Mouse (Mus musculus) liver, embryonic 13.5 days (tissue): Measurements from ENCODE around the gene Atxn1. TPM values are rescaled to one million over a fixed set of nuclear protein-coding genes. Genes with fewer than 3 reads are reported as not detected.
A peak's percentile ranks its signal among the peaks of the same experiment; 100 is the strongest.

Source experiments
- ATAC-seq: fragments of 200-750 bp; cut with Nextera tagmentation; 2 replicates; pipeline ENCODE4 v1.8.0; 2017; ENCODE audit warnings: low read depth, mild to moderate bottlenecking, moderate number of reproducible peaks, moderate library complexity
- DNase-seq: peaks from one replicate; pipeline ENCODE4 v3.0.0; 2022
- H3K27ac ChIP-seq: fragments of 300-500 bp; sonication (generic); 2 replicates; pipeline ENCODE4 v1.5.1; 2015; ENCODE audit warnings: moderate library complexity, mild to moderate bottlenecking, inconsistent platforms
- H3K27me3 ChIP-seq: fragments of 300-500 bp; sonication (generic); 2 replicates; pipeline ENCODE4 v1.6.1; 2015; ENCODE audit warnings: mild to moderate bottlenecking, inconsistent platforms
- H3K36me3 ChIP-seq: fragments of 300-500 bp; sonication (generic); 2 replicates; pipeline ENCODE4 v1.6.1; 2015; ENCODE audit warnings: mild to moderate bottlenecking, inconsistent platforms
- H3K4me1 ChIP-seq: fragments of 300-500 bp; sonication (generic); replicated peaks from 2 replicates; pipeline ENCODE4 v1.6.1; 2015; ENCODE audit warnings: inconsistent platforms
- H3K4me2 ChIP-seq: fragments of 300-500 bp; sonication (generic); 2 replicates; pipeline ENCODE4 v1.6.1; 2015; ENCODE audit warnings: inconsistent platforms, mild to moderate bottlenecking, moderate library complexity
- H3K4me3 ChIP-seq: fragments of 300-500 bp; sonication (generic); replicated peaks from 2 replicates; pipeline ENCODE4 v1.5.1; 2015; ENCODE audit warnings: mild to moderate bottlenecking, inconsistent platforms
- H3K9ac ChIP-seq: fragments of 300-500 bp; sonication (generic); 2 replicates; pipeline ENCODE4 v1.6.1; 2015; ENCODE audit warnings: mild to moderate bottlenecking, inconsistent platforms
- H3K9me3 ChIP-seq: fragments of 300-500 bp; sonication (generic); replicated peaks from 2 replicates; pipeline ENCODE4 v1.6.1; 2016; ENCODE audit warnings: inconsistent platforms
- WGBS: fragments of 180-500 bp; shearing (Covaris S2); methylation state at CpG from one replicate; pipeline ENCODE4 v1.1.7; 2015; ENCODE audit not compliant: insufficient replicate concordance; 5-methylcytosine and 5-hydroxymethylcytosine counted together
- polyA plus RNA-seq: library from polyadenylated mRNA; unstranded; fragments of >200 nt; fragmentation: Nextera tagmentation; extraction: Ambion mirVana; gene quantifications from 2 replicates; pipeline ENCODE4 v1.2.1, GENCODE M21; 2015

Gene Atxn1
- polyA plus RNA-seq, 1 experiment from 2014 or later, result 1.5 TPM

DNA sequence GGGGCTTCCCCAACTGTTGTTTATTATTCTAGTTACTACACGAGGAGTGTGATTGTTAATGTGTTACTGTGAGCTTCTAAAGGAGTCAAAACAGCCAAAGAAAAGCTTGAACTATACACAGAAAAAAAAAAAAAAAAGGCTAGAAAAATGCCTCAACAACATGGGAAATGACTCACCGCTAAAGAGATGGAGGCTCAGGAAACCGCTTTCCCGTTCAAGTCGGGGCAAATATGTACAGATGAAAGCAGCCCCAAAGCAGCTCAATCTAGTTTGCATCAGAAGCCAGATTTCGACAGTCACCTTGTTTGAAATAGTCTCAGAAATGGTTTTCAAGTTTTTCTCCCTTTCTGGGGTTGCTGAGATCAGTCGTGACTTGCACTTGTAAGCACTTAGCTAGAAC is 40.3 kb downstream of the Atxn1 start:
- H3K9me3 ChIP-seq, result no peaks in the 10 kb centered on the region; the same call in 1 of the 2 replicates
- peak overlapping the region; percentile 25 for H3K4me3 ChIP-seq
- ATAC-seq (no peak), DNase-seq (no peak)
- peak overlapping the region; percentile 42 for H3K4me2 ChIP-seq
- WGBS, result 24% methylated on average over 7 of the region's 7 CpGs
- H3K4me1 ChIP-seq, result peaks cover 16% of the 10 kb centered on the region
- peak overlapping the region; percentile 36; the same call in 1 of the 2 replicates for H3K27ac ChIP-seq
- peak overlapping the region; percentile 40; the same call in 1 of the 2 replicates for H3K9ac ChIP-seq
- H3K27me3 ChIP-seq, result no peaks in the 10 kb centered on the region
- H3K36me3 ChIP-seq, result no peaks in the 10 kb centered on the region

GRCm38 (mm10) chr13:45923086-45923485 is 41.7 kb downstream of the Atxn1 start:
- H3K27ac ChIP-seq, result no peak overlapping the region
- no peak for ATAC-seq

GRCm38 (mm10) chr13:45922467-45922866 is 42.3 kb downstream of the Atxn1 start:
- Histone ChIP-seq H3K4me2 (no peak overlapping the region), H3K36me3 (no peaks in the 10 kb centered on the region), H3K4me1 (peaks cover 21% of the 10 kb centered on the region), H3K9me3 (no peaks in the 10 kb centered on the region), H3K9ac (no peak overlapping the region), H3K4me3 (no peak overlapping the region), H3K27ac (no peak overlapping the region), H3K27me3 (no peaks in the 10 kb centered on the region)
- no peak for DNase-seq
- no peak for ATAC-seq
- 71% methylated on average over 9 of the region's 9 CpGs for WGBS

More at GRCm38 (mm10) chr13:45923086-45923485, 41.7 kb downstream of the Atxn1 start:
- no peaks in the 10 kb centered on the region for H3K27me3 ChIP-seq
- peaks cover 15% of the 10 kb centered on the region for H3K4me1 ChIP-seq
- no peak overlapping the region for H3K4me2 ChIP-seq
- no peaks in the 10 kb centered on the region for H3K36me3 ChIP-seq
- H3K9ac ChIP-seq, result no peak overlapping the region
- WGBS, result 100% methylated on average over 1 of the region's 1 CpGs
- no peak overlapping the region for H3K4me3 ChIP-seq
- no peaks in the 10 kb centered on the region; the same call in 1 of the 2 replicates for H3K9me3 ChIP-seq
- no peak for DNase-seq

DNA sequence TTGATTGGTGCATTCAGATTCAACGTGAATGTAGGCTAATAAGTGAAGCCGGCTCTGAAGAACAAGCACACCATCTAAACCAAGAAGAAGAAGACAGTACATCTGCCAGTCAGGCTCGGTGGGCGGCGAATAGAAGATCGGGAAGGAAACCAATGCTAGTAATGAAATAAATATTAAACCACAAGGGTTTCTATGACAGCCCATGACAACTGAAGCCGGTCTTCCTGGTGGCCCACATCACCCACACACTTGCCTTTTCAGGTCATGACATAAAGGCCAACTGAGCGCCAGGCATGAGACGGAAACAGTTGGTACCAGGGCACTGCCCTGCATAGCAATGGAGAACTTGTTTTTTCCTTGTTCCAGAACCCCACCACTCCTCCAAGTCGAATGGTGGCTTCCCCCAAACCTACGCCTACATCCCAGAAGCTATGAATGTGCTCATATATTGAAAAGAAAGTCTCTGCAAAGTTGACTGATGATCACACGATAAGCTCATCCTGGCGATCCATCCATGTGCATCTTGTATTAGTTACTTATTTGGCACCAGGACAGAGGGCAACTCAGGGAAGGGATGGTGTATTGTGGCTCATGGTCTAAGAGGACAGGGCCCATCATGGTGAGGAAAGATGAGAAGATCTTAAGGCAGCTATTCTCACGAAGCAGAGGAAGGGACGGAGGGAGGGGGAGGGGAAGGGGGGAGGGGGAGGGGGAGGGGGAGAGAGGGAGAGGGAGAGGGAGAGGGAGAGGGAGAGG is 45.7 kb downstream of the Atxn1 start:
- H3K4me1 ChIP-seq, result peaks cover 39% of the 10 kb centered on the region
- no peak overlapping the region for H3K4me3 ChIP-seq
- H3K9me3 ChIP-seq, result no peaks in the 10 kb centered on the region
- ATAC-seq (no peak), DNase-seq (no peak)
- no peak overlapping the region for H3K9ac ChIP-seq
- H3K36me3 ChIP-seq, result no peaks in the 10 kb centered on the region
- no peaks in the 10 kb centered on the region for H3K27me3 ChIP-seq
- 80% methylated on average over 13 of the region's 15 CpGs for WGBS
- H3K27ac ChIP-seq, result no peak overlapping the region
- no peak overlapping the region for H3K4me2 ChIP-seq

DNA sequence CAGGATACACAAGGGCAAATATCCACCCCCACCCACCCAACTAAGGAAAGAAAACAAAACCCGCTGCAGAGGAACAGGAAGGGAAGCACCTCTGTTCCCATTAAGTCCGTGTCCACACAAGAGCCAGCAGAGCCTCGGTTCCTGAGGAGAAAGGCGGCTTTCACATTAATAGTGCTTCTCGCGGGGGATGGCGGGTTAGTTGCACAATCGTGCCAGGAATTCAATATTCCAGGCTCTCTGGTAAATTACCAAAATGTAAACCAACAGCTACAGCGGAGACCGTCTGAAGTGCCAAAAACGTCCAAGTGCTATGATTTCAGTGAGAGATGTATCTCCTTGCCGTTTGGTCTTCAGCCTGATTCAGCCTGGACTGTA is 46.8 kb downstream of the Atxn1 start:
- Histone ChIP-seq H3K27me3 (no peaks in the 10 kb centered on the region), H3K4me3 (no peak overlapping the region), H3K36me3 (no peaks in the 10 kb centered on the region), H3K4me1 (peaks cover 36% of the 10 kb centered on the region), H3K4me2 (no peak overlapping the region), H3K27ac (no peak overlapping the region), H3K9ac (no peak overlapping the region), H3K9me3 (no peaks in the 10 kb centered on the region)
- WGBS, result 76% methylated on average over 12 of the region's 12 CpGs
- no peak for ATAC-seq
- DNase-seq, result no peak

- Histone ChIP-seq H3K9ac (no peak overlapping the region), H3K9me3 (no peaks in the 10 kb centered on the region), H3K36me3 (no peaks in the 10 kb centered on the region), H3K4me3 (no peak overlapping the region), H3K27me3 (no peaks in the 10 kb centered on the region), H3K27ac (no peak overlapping the region), H3K4me1 (peaks cover 36% of the 10 kb centered on the region), H3K4me2 (no peak overlapping the region)
- no peak for ATAC-seq
- DNase-seq, result no peak
- 85% methylated on average over 21 of the region's 21 CpGs for WGBS
These were observed 47.5 kb downstream of the Atxn1 start for GRCm38 (mm10) chr13:45917058-45918005.

GRCm38 (mm10) chr13:45915921-45916320 is 48.9 kb downstream of the Atxn1 start:
- 88% methylated on average over 3 of the region's 3 CpGs for WGBS
- ATAC-seq, result no peak
- no peak for DNase-seq
- Histone ChIP-seq H3K9me3 (no peaks in the 10 kb centered on the region), H3K27me3 (no peaks in the 10 kb centered on the region), H3K4me3 (no peak overlapping the region), H3K4me1 (peaks cover 40% of the 10 kb centered on the region), H3K36me3 (no peaks in the 10 kb centered on the region), H3K9ac (no peak overlapping the region), H3K27ac (no peak overlapping the region), H3K4me2 (no peak overlapping the region)

- Histone ChIP-seq H3K9me3 (no peaks in the 10 kb centered on the region), H3K4me2 (no peak overlapping the region), H3K27ac (no peak overlapping the region), H3K27me3 (no peaks in the 10 kb centered on the region), H3K4me3 (no peak overlapping the region), H3K36me3 (no peaks in the 10 kb centered on the region), H3K9ac (no peak overlapping the region), H3K4me1 (peaks cover 40% of the 10 kb centered on the region)
- WGBS, result 67% methylated on average over 2 of the region's 2 CpGs
- peak; percentile 27; the same call in 1 of the 2 replicates for ATAC-seq
- DNase-seq, result no peak
These were observed 49.8 kb downstream of the Atxn1 start for GRCm38 (mm10) chr13:45915026-45915425.

DNA sequence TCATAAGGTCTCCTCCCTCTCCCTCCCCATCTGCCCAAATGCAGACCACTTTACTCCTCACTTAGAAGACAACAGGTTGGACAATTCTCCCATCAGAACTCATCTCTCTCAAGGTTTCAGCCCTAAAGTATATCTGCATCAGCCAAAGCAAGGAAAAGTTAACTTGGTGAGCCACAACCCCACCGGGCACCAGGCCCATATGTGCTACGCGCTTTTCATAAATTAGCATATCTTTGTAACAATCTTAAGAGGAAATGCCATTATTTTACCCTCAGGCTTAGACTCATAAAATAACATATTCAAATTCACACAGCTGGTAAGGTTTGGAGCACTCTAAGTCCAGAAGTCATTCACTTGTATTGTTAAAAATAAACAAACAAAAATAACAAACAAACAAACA is 50.7 kb downstream of the Atxn1 start:
- Histone ChIP-seq H3K4me1 (peaks cover 40% of the 10 kb centered on the region), H3K4me2 (no peak overlapping the region), H3K27ac (no peak overlapping the region), H3K4me3 (no peak overlapping the region), H3K9me3 (no peaks in the 10 kb centered on the region), H3K9ac (no peak overlapping the region), H3K27me3 (no peaks in the 10 kb centered on the region), H3K36me3 (no peaks in the 10 kb centered on the region)
- 80% methylated on average over 3 of the region's 3 CpGs for WGBS
- DNase-seq (no peak), ATAC-seq (no peak)

- Histone ChIP-seq H3K27me3 (no peaks in the 10 kb centered on the region), H3K4me1 (peaks cover 41% of the 10 kb centered on the region), H3K36me3 (no peaks in the 10 kb centered on the region), H3K9ac (no peak overlapping the region), H3K9me3 (no peaks in the 10 kb centered on the region), H3K4me2 (no peak overlapping the region), H3K4me3 (no peak overlapping the region), H3K27ac (no peak overlapping the region; the same call in 1 of the 2 replicates)
- DNase-seq, result no peak
- ATAC-seq, result no peak
- 44% methylated on average over 7 of the region's 7 CpGs for WGBS
These were observed 53.0 kb downstream of the Atxn1 start for GRCm38 (mm10) chr13:45911848-45912247.

DNA sequence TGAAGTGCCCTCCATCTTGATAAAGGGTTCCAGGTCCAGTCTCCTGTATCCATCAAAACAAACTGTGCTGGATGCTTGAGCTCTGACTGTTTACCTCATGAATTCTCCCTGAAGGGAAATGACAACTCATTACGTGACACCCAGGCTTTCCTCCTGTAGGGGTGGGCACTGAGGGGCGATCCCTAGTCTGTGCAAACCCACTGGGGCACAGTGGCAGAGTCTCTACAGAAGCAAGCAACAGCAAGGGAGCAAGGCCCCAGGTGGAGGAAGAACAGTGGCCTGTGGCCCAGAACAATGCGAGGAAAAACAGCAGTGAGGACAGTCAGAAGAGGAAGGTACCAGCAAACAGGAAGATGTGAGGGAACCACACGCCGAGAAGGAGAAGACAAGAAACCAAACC is 53.7 kb downstream of the Atxn1 start:
- Histone ChIP-seq H3K36me3 (no peaks in the 10 kb centered on the region), H3K4me1 (peaks cover 42% of the 10 kb centered on the region), H3K27ac (no peak overlapping the region), H3K4me3 (no peak overlapping the region), H3K9me3 (no peaks in the 10 kb centered on the region), H3K4me2 (no peak overlapping the region), H3K27me3 (no peaks in the 10 kb centered on the region), H3K9ac (no peak overlapping the region)
- no peak for DNase-seq
- ATAC-seq, result no peak
- 55% methylated on average over 5 of the region's 5 CpGs for WGBS
